Mouse (Mus musculus) neural tube, embryonic 15.5 days (tissue): Measurements from ENCODE around the gene Olfr161. TPM values are rescaled to one million over a fixed set of nuclear protein-coding genes. Genes with fewer than 3 reads are reported as not detected.
"Not testable (repeated sequence)": the region's sequence is repeated elsewhere in the genome, so short reads cannot be mapped to it uniquely, and the experiment has no call there.

Experiments
- ATAC-seq: fragments of 200-750 bp; cut with Nextera tagmentation; 2 replicates; pipeline ENCODE4 v1.8.0; 2017; ENCODE audit warnings: mild to moderate bottlenecking, moderate TSS enrichment, moderate library complexity; ENCODE audit not compliant: low FRiP score
- H3K27ac ChIP-seq: fragments of 300-500 bp; sonication (generic); replicated peaks from 2 replicates; pipeline ENCODE4 v1.5.1; 2015; ENCODE audit warnings: mild to moderate bottlenecking, inconsistent platforms
- H3K27me3 ChIP-seq: fragments of 300-500 bp; sonication (generic); replicated peaks from 2 replicates; pipeline ENCODE4 v1.6.1; 2015; ENCODE audit warnings: inconsistent platforms
- H3K36me3 ChIP-seq: fragments of 300-500 bp; sonication (generic); 2 replicates; pipeline ENCODE4 v1.6.1; 2015; ENCODE audit warnings: inconsistent platforms
- H3K4me1 ChIP-seq: fragments of 300-500 bp; sonication (generic); 2 replicates; pipeline ENCODE4 v1.6.1; 2015; ENCODE audit warnings: inconsistent platforms
- H3K4me2 ChIP-seq: fragments of 300-500 bp; sonication (generic); 2 replicates; pipeline ENCODE4 v1.6.1; 2015; ENCODE audit warnings: inconsistent platforms, mild to moderate bottlenecking, moderate library complexity
- H3K4me3 ChIP-seq: fragments of 300-500 bp; sonication (generic); replicated peaks from 2 replicates; pipeline ENCODE4 v1.5.1; 2015; ENCODE audit warnings: mild to moderate bottlenecking, inconsistent platforms
- H3K9ac ChIP-seq: fragments of 300-500 bp; sonication (generic); replicated peaks from 2 replicates; pipeline ENCODE4 v1.6.1; 2015; ENCODE audit warnings: mild to moderate bottlenecking, inconsistent platforms
- H3K9me3 ChIP-seq: fragments of 300-500 bp; sonication (generic); replicated peaks from 2 replicates; pipeline ENCODE4 v1.6.1; 2016; ENCODE audit warnings: inconsistent platforms
- WGBS: fragments of 180-500 bp; shearing (Covaris S2); methylation state at CpG from one replicate; pipeline ENCODE4 v1.1.7; 2015; ENCODE audit warnings: mixed read lengths; 5-methylcytosine and 5-hydroxymethylcytosine counted together
- polyA plus RNA-seq: library from polyadenylated mRNA; unstranded; fragments of >200 nt; fragmentation: Nextera tagmentation; extraction: Ambion mirVana; gene quantifications from 2 replicates; pipeline ENCODE4 v1.2.1, GENCODE M21; 2015

The Olfr161 gene
- polyA plus RNA-seq: not detected in 2 replicates

- H3K9ac ChIP-seq: no peak within 1 kb of the TSS
- H3K27me3 ChIP-seq: no peaks in the 10 kb centered on the region
- 92% methylated on average over 1 of the region's 1 CpGs for WGBS
- H3K4me2 ChIP-seq: no peak within 1 kb of the TSS
- no peaks in the 10 kb centered on the region for H3K4me1 ChIP-seq
- no peak within 1 kb of the TSS for H3K27ac ChIP-seq
- H3K9me3 ChIP-seq: 0 out of 2 replicates have a peak, but pooled peaks cover 3% of the 10 kb centered on the region
- H3K4me3 ChIP-seq: no peak within 1 kb of the TSS
- no peak for ATAC-seq
- no peaks in the 10 kb centered on the region for H3K36me3 ChIP-seq
Measured at GRCm38 (mm10) chr16:3590691-3591090, at the start of gene Olfr161. Gene Olfr161, plus strand, starts transcription at chr16:3591042.

DNA sequence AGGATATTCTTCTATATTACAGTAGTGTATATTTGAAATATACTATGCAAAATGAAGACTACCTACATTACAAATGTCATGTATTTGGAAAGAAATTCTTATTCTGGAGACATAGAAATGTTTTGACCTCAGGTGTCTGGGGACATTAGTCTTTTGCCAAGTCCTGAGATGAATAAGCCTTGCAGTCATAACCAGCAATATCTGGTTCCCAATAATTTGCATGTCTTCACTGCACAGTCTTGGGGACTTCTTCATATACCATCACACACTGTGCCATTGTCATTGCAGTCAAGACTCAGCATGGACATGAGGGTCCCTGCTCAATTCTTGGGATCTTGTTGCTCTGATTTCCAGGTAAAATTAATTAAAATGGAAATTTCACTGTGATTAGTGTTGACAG is 27.3 kb upstream of the Olfr161 start:
- H3K4me3 ChIP-seq: no peak overlapping the region
- no peaks in the 10 kb centered on the region for H3K4me1 ChIP-seq
- no peaks in the 10 kb centered on the region for H3K27me3 ChIP-seq
- no peak for ATAC-seq
- H3K27ac ChIP-seq: no peak overlapping the region
- H3K36me3 ChIP-seq: no peaks in the 10 kb centered on the region
- H3K9me3 ChIP-seq: no peaks in the 10 kb centered on the region
- H3K4me2 ChIP-seq: no peak overlapping the region
- no peak overlapping the region for H3K9ac ChIP-seq

- H3K4me2 ChIP-seq, H3K4me3 ChIP-seq, H3K36me3 ChIP-seq, H3K4me1 ChIP-seq, H3K9ac ChIP-seq, H3K27me3 ChIP-seq, H3K9me3 ChIP-seq, ATAC-seq, H3K27ac ChIP-seq: not testable (repeated sequence)
- 67% methylated on average over 1 of the region's 1 CpGs for WGBS
Measured at GRCm38 (mm10) chr16:3577658-3578057, 13.2 kb upstream of the Olfr161 start.

DNA sequence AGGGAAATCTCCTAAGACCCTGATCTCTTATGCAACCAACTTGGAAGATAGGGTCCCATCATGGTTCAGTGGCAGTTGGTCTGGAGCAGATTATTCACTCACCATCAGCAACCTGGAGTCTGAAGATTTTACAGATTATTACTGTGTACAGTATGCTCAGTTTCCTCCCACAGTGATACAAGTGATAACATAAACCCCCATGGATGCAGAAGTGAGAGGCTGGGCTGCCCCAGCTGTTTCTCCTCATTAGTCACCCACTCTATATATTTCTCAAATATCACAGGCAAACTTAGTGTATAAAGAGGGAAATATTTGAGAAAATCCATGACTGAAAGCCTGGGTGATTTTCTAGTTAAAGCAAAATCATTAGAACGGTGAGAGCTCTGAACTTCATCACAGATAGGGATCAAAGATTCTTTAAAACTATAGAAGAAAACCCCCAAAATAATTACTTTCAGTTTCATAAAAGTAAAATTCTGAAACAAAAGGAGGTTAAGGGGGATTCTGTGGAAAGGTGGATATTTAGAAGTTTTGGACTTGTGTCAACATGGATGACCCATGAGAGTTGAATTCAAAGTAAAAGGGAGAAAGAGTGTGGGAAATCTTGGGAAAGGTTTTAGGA is 12.5 kb upstream of the Olfr161 start:
- WGBS: 89% methylated on average over 1 of the region's 1 CpGs
- H3K27ac ChIP-seq, H3K36me3 ChIP-seq, H3K4me1 ChIP-seq, H3K9ac ChIP-seq, H3K4me2 ChIP-seq, H3K9me3 ChIP-seq, ATAC-seq, H3K4me3 ChIP-seq, H3K27me3 ChIP-seq: not testable (repeated sequence)

GRCm38 (mm10) chr16:3631376-3631775 is 40.5 kb downstream of the Olfr161 start:
- H3K9ac ChIP-seq, H3K27ac ChIP-seq, H3K4me2 ChIP-seq, H3K27me3 ChIP-seq, H3K4me3 ChIP-seq, H3K36me3 ChIP-seq, H3K9me3 ChIP-seq, H3K4me1 ChIP-seq, ATAC-seq: not testable (repeated sequence)
- 89% methylated on average over 5 of the region's 5 CpGs for WGBS

DNA sequence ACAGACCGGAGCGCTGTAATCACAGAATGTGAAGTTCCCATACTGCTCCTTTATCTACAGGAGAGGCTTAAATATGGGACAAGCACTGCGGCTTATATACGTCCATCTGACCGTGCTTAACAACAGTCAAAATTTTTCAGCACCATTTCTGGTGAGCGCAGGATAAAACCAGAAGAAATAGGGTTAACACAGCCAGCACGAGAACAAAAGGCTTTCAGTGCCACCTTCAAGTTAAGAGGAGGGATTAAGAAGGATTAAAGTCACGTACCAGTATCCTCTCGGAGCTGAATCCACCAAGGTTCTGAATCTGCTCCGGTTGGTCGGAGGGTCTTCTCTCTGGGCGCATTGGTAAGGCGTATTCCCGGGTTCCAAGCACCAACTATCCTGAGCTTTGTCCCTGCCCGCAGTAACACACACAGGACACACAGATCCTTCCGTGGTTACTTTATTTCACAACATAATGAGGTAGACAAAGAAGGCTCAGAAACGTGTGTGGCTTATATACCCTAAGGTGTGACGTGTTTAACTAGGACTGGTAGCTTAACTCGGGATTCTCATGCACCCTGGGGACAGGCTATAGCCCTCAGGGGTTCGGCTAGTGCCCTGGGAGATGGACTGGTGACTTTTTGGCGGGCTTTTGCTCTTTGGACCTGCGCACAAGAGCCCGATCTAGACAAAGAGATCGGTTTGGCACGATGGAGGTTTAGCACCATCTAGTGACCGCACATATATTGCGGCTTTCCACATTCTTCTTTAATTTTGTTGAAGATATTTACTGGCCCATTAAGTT is 41.9 kb downstream of the Olfr161 start:
- H3K4me1 ChIP-seq, H3K27me3 ChIP-seq, H3K36me3 ChIP-seq, H3K9me3 ChIP-seq: not testable (repeated sequence)
- peak overlapping the region; percentile 51; the same call in 1 of the 2 replicates for H3K27ac ChIP-seq
- peak overlapping the region; percentile 38 for H3K4me3 ChIP-seq
- peak; percentile 73 for ATAC-seq
- H3K9ac ChIP-seq: peak overlapping the region; percentile 47
- 38% methylated on average over 27 of the region's 27 CpGs for WGBS
- H3K4me2 ChIP-seq: peak overlapping the region; percentile 53

Other genes with a start within 250 kb of the Olfr161 start
- gene Mefv, start 127.1 kb downstream of the Olfr161 start, polyA plus RNA-seq: not detected in 2 replicates
- 46.3 and 46.5 TPM in 2 replicates for gene Zfp263, start 153.1 kb downstream of the Olfr161 start, polyA plus RNA-seq
- gene Olfr15, start 239.8 kb downstream of the Olfr161 start, polyA plus RNA-seq: not detected in 2 replicates